Mouse (Mus musculus) kidney, postnatal 0 days (tissue): ENCODE measurements around the gene Olfr218. TPM values are rescaled to one million over a fixed set of nuclear protein-coding genes. Genes with fewer than 3 reads are reported as not detected.
"Not testable (repeated sequence)": the region's sequence is repeated elsewhere in the genome, so short reads cannot be mapped to it uniquely, and the experiment has no call there.

Experiments
- ATAC-seq: fragments of 200-750 bp; cut with Nextera tagmentation; replicated peaks from 2 replicates; pipeline ENCODE4 v1.8.0; 2017; ENCODE audit warnings: low read depth, moderate number of reproducible peaks, moderate TSS enrichment, moderate library complexity; ENCODE audit not compliant: low FRiP score
- DNase-seq: peaks from one replicate; pipeline ENCODE4 v3.0.0-alpha.2; 2016; ENCODE audit warnings: low spot score
- H3K27ac ChIP-seq: fragments of 300-500 bp; sonication (generic); 2 replicates; pipeline ENCODE4 v1.5.1; 2014; ENCODE audit warnings: mild to moderate bottlenecking
- H3K27me3 ChIP-seq: fragments of 300-500 bp; sonication (generic); 2 replicates; pipeline ENCODE4 v1.6.1; 2014; ENCODE audit warnings: low read length, mixed read lengths; ENCODE audit not compliant: insufficient read depth
- H3K36me3 ChIP-seq: fragments of 300-500 bp; sonication (generic); 2 replicates; pipeline ENCODE4 v1.6.1; 2014; ENCODE audit warnings: low read length, mixed read lengths; ENCODE audit not compliant: insufficient read depth
- H3K4me1 ChIP-seq: fragments of 300-500 bp; sonication (generic); replicated peaks from 2 replicates; pipeline ENCODE4 v1.6.1; 2014; ENCODE audit warnings: antibody characterized with exemption, low read length, mixed read lengths; ENCODE audit not compliant: insufficient read depth
- H3K4me2 ChIP-seq: fragments of 300-500 bp; sonication (generic); 2 replicates; pipeline ENCODE4 v1.6.1; 2014; ENCODE audit warnings: mild to moderate bottlenecking, low read length, moderate library complexity, mixed read lengths
- H3K4me3 ChIP-seq: fragments of 300-500 bp; sonication (generic); replicated peaks from 2 replicates; pipeline ENCODE4 v1.5.1; 2014; ENCODE audit warnings: low read depth, low read length
- H3K9ac ChIP-seq: fragments of 300-500 bp; sonication (generic); 2 replicates; pipeline ENCODE4 v1.6.1; 2014; ENCODE audit warnings: low read depth, low read length
- H3K9me3 ChIP-seq: fragments of 300-500 bp; sonication (generic); replicated peaks from 2 replicates; pipeline ENCODE4 v1.6.1; 2016; ENCODE audit warnings: low read length, inconsistent platforms, mixed read lengths
- CTCF ChIP-seq: IDR thresholded peaks from 2 replicates; pipeline ENCODE4 v1.5.1; 2016; ENCODE audit warnings: antibody characterized with exemption, low read depth, mild to moderate bottlenecking, moderate library complexity
- WGBS: fragments of 180-500 bp; shearing (Covaris S2); extraction: QIAGEN DNeasy Blood & Tissue Kit; methylation state at CpG from one replicate; pipeline ENCODE4 v1.1.7; 2014; 5-methylcytosine and 5-hydroxymethylcytosine counted together
- polyA plus RNA-seq: library from polyadenylated mRNA; unstranded; fragments of >200 nt; fragmentation: Nextera tagmentation; extraction: Ambion mirVana; gene quantifications from 2 replicates; pipeline ENCODE4 v1.2.1, GENCODE M21; 2015

Olfr218 gene
- polyA plus RNA-seq, 1 experiment from 2014 or later, result not detected

DNA sequence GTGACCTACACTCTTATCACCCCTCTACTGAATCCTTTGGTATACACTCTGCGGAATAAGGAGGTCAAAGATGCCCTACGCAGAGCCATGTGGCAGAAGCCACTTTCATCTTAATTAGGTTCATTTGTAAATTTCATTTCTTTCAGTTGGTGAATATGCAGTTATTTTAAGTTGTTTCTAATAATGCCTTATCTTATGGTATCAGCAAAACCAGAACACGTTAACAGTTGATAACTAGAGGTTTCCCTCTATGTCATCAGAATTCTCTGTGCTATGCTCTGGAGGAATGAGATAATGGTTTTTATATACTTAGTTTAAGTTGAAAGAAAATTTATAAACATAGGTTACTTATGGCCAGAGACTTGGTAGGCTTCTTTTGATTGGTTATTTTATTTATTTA lies 18.9 kb downstream of the Olfr218 start:
- 90% methylated on average over 3 of the region's 3 CpGs for WGBS
- Histone ChIP-seq H3K4me2 (no peak overlapping the region), H3K27ac (no peak overlapping the region), H3K9ac (no peak overlapping the region), H3K27me3 (no peaks in the 10 kb centered on the region), H3K4me1 (no peaks in the 10 kb centered on the region), H3K9me3 (no peaks in the 10 kb centered on the region), H3K4me3 (no peak overlapping the region), H3K36me3 (no peaks in the 10 kb centered on the region)
- no peak for ATAC-seq
- DNase-seq, result no peak
- TF ChIP-seq CTCF, result no peak

DNA sequence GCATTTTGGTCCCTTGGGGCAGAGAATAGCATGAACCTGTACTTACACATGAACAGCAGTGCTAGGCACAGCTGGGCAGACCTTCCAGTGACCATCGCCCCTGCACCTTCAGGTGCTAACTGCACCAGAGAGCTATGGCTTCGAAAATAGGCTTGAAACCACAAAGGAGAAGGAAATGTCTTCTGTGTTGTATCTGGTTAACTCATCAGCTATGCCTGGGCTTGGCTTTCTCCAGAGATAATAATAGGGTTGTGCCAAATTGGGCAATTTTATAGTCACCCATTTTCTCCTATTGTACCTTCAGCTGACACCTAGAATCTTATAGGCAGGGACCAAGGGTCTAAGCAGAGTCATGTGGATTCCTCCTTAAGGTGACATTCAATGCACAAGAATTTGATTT lies 29.5 kb downstream of the Olfr218 start, which contains the start of gene Fcer1a:
Fcer1a (minus strand) TSS at position 134 of the 400 bp plus-strand sequence.
- no peaks in the 10 kb centered on the region for H3K27me3 ChIP-seq
- no peaks in the 10 kb centered on the region for H3K4me1 ChIP-seq
- no peaks in the 10 kb centered on the region for H3K9me3 ChIP-seq
- WGBS, result 81% methylated on average over 2 of the region's 2 CpGs
- no peak within 1 kb of the TSS for H3K4me2 ChIP-seq
- no peak for ATAC-seq
- no peak within 1 kb of the TSS for H3K27ac ChIP-seq
- no peak within 1 kb of the TSS for H3K4me3 ChIP-seq
- no peaks in the 10 kb centered on the region for H3K36me3 ChIP-seq
- no peak for DNase-seq
- H3K9ac ChIP-seq, result no peak within 1 kb of the TSS
- no peak for TF ChIP-seq CTCF

DNA sequence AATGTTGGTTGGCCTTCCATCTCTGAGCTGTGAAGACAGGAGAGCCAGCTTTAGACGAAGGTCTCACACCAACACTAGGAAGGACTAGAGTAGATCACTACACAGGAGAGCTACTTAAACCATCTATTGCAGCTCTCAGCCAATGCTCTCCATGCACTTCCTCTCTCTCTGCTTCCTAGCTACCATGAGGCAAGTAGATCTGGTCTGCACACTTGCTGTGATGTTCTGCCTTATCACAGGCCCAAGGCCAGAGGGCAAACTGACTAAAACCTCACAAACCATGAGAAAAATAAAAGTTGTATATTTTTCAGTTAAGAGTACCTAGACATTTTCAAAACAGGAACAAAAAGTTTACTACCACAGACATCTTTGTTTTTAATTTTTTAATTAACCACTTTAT lies 39.4 kb downstream of the Olfr218 start:
- WGBS, result 75% methylated on average over 1 of the region's 1 CpGs
- H3K9ac ChIP-seq, DNase-seq, H3K27me3 ChIP-seq, H3K4me3 ChIP-seq, H3K4me2 ChIP-seq, ATAC-seq, H3K4me1 ChIP-seq, H3K9me3 ChIP-seq, H3K27ac ChIP-seq, H3K36me3 ChIP-seq: not testable (repeated sequence)

DNA sequence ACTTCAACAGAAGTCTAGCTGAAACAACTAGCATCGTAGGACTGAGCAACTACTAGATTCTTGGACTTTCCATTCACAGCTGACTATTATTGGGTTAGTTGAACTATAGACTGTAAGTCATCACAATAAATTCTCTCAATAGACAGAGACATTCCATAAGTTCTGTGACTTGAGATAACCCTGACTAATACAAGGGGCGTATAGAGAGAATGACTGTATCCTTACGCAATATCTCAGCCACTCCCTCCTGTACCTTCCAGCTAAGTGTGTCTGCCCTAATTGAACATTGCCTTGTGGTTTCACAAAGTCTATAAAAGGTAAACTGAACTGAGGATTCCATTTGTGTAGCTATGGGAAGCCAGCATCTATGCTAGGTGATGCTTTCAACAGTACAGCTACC lies 52.3 kb downstream of the Olfr218 start:
- ATAC-seq (no peak), DNase-seq (no peak)
- 94% methylated on average over 3 of the region's 3 CpGs for WGBS
- H3K4me1 ChIP-seq, result no peaks in the 10 kb centered on the region
- H3K4me2 ChIP-seq, result no peak overlapping the region
- no peaks in the 10 kb centered on the region for H3K9me3 ChIP-seq
- TF ChIP-seq CTCF, result no peak
- H3K9ac ChIP-seq, result no peak overlapping the region
- H3K27me3 ChIP-seq, result no peaks in the 10 kb centered on the region
- no peak overlapping the region for H3K27ac ChIP-seq
- no peak overlapping the region for H3K4me3 ChIP-seq
- no peaks in the 10 kb centered on the region for H3K36me3 ChIP-seq

Other genes starting within 250 kb of the Olfr218 start
- gene Olfr16, start 247.4 kb upstream of the Olfr218 start, polyA plus RNA-seq, result not detected in 2 replicates
- not detected in 2 replicates for gene Olfr1408, start 60.4 kb upstream of the Olfr218 start, polyA plus RNA-seq
- gene Olfr1406, start 7.2 kb upstream of the Olfr218 start, polyA plus RNA-seq, result not detected in 2 replicates
- not detected in 2 replicates for gene Olfr1404, start 14.6 kb downstream of the Olfr218 start, polyA plus RNA-seq
- not detected in 2 replicates for gene Fcer1a, start 29.4 kb downstream of the Olfr218 start, polyA plus RNA-seq
- not detected in 2 replicates for gene Olfr418, start 68.2 kb downstream of the Olfr218 start, polyA plus RNA-seq
- gene Mptx2, start 80.0 kb downstream of the Olfr218 start, polyA plus RNA-seq, result not detected in 2 replicates
- 0.13 and 0.15 TPM in 2 replicates for gene Ackr1, start 135.9 kb downstream of the Olfr218 start, polyA plus RNA-seq
- gene Aim2, start 153.1 kb downstream of the Olfr218 start, polyA plus RNA-seq, result 2.9 and 3.5 TPM in 2 replicates
- gene Cadm3, start 169.9 kb downstream of the Olfr218 start, polyA plus RNA-seq, result 0.28 and 0.41 TPM in 2 replicates